Mouse (Mus musculus): ENCODE measurements around the gene Fam136a.

DNA sequence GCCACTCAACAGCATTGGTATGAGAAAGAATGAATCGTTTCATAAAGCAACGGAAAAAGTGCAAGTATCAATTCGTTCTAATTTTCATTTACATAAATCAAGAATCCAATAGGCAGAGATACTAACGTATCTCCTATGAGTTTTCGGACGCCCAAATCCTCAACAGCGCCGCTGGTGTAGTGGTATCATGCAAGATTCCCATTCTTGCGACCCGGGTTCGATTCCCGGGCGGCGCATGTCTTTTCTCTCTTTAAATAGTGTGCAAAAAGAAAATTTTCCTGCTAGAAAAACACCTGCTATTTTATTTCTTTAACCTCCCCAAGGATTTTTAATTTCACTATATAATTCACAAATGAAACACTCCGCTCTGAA, 38.3 kb downstream of the Fam136a start:
- TF ChIP-seq CTCF (conservative IDR thresholded peaks at IDR 0.05; ENCODE audit: low read length) (no peak), POU5F1 (IDR thresholded peaks at IDR 0.05; ENCODE audit: borderline replicate concordance, low read length) (no peak)

Data from E14TG2a.4 (cell line).